8 mouse cellular contexts compared by ENCODE assay signal in the genomic region with DNA sequence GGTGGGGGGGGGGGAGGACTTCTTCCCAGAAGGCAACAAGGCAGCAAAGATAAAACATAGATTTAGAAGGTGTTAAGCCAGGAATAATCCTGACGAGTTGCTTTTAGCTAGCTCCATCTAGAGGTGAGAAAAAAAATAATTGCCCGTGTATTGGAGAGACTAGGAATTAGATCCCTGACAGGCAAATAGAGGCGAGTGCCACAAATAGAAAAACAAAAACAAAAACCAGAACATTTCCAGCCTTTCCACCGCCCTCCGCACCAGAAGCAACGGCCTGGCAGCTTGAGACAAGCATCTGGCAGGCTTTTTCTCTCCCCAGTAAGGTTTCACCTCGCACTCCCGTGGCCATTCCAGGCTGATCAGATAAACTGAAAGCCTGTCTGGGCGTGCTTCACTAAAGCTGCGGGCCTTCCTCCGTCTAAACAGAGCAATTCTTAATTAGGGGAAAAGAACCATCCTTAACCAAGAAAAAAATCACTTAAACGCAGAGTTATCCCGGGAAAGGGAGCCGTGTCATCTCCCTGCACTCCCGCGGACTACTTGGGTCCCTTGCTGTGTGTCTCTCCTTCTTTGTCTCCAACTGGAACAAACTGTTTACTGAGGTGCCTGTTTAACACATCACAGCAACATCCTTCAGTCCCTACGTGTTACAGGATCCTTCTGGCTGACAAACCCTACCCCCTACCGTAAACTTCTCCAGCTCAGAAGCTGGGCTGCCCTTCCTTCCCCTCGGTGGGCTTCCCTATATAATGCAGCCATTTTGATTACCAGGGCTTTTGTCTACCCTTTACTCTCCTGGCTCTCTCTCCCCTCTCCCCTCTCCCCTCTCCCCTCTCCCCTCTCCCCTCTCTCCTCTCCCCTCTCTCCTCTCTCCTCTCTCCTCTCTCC. TPM values are rescaled to one million over a fixed set of nuclear protein-coding genes. Genes with fewer than 3 reads are reported as not detected.
DNase-seq lines count a peak whose midpoint lies in the region; ATAC-seq and TF ChIP-seq lines count a peak whose summit lies in the region.

No protein-coding gene starts in this region.

- H3K4me1 ChIP-seq in thymus, adult 2 months (replicated peaks; ENCODE audit: control insufficient read depth, insufficient read depth, low read length) = peaks cover 10% of the 10 kb centered on the region
- H3K4me1 ChIP-seq in kidney, postnatal 0 days (replicated peaks; ENCODE audit: insufficient read depth, low read length) = no peaks in the 10 kb centered on the region
- no peaks in the 10 kb centered on the region for H3K4me1 ChIP-seq in liver, embryonic 11.5 days (replicated peaks; ENCODE audit: control insufficient read depth, insufficient read depth, low read length)
- H3K4me1 ChIP-seq in neural tube, embryonic 11.5 days (ENCODE audit: control insufficient read depth, insufficient read depth, low read length) = no peaks in the 10 kb centered on the region

- H3K4me2 ChIP-seq in kidney, postnatal 0 days (ENCODE audit: low read length) = peak overlapping the region; percentile 86
- H3K4me2 ChIP-seq in liver, embryonic 11.5 days = peak overlapping the region; percentile 87
- H3K4me2 ChIP-seq in neural tube, embryonic 11.5 days (ENCODE audit: low read depth) = peak overlapping the region; percentile 80

- H3K27me3 ChIP-seq in thymus, adult 2 months (ENCODE audit: control insufficient read depth, insufficient read depth, low read length) = no peaks in the 10 kb centered on the region
- no peaks in the 10 kb centered on the region for H3K27me3 ChIP-seq in kidney, postnatal 0 days (ENCODE audit: insufficient read depth, low read length)
- no peaks in the 10 kb centered on the region; the same call in 1 of the 2 replicates for H3K27me3 ChIP-seq in liver, embryonic 11.5 days (replicated peaks; ENCODE audit: control insufficient read depth, insufficient read depth, low read length)
- H3K27me3 ChIP-seq in neural tube, embryonic 11.5 days (ENCODE audit: control insufficient read depth, insufficient read depth, low read length) = no peaks in the 10 kb centered on the region

- peak overlapping the region; percentile 29; the same call in 1 of the 2 replicates for H3K27ac ChIP-seq in thymus, adult 2 months (ENCODE audit: control insufficient read depth, insufficient read depth, low read length)
- 0 out of 2 replicates have a peak overlapping the region, but pooled peaks have one; percentile 8 for H3K27ac ChIP-seq in kidney, postnatal 0 days
- H3K27ac ChIP-seq in liver, embryonic 11.5 days (ENCODE audit: low read depth, low read length) = 0 out of 2 replicates have a peak overlapping the region, but pooled peaks have one; percentile 13
- no peak overlapping the region for H3K27ac ChIP-seq in neural tube, embryonic 11.5 days (ENCODE audit: low read depth, low read length)

- H3K9me3 ChIP-seq in kidney, postnatal 0 days (replicated peaks; ENCODE audit: low read length) = no peaks in the 10 kb centered on the region
- no peaks in the 10 kb centered on the region for H3K9me3 ChIP-seq in liver, embryonic 11.5 days (ENCODE audit: control insufficient read depth, low read length)
- H3K9me3 ChIP-seq in neural tube, embryonic 11.5 days (ENCODE audit: control insufficient read depth, low read length) = no peaks in the 10 kb centered on the region

- ATAC-seq in kidney, postnatal 0 days (replicated peaks; ENCODE audit: low FRiP score, low read depth) = peak; percentile 50; the same call in 1 of the 2 replicates
- peak; percentile 56 for ATAC-seq in liver, embryonic 11.5 days (replicated peaks; ENCODE audit: low FRiP score)
- peak; percentile 61 for ATAC-seq in neural tube, embryonic 11.5 days (ENCODE audit: insufficient read depth, low FRiP score, low TSS enrichment)

- DNase-seq in thymus, adult 2 months = no peak
- DNase-seq in thymus, postnatal 25 days = no peak
- DNase-seq in cerebellum, postnatal 10 days = peak; percentile 34 to 58
- DNase-seq in frontal cortex, postnatal 14 days (ENCODE audit: low spot score in 2 of 2) = peak; percentile 12 to 34
- DNase-seq in kidney, postnatal 0 days (ENCODE audit: low spot score) = peak; percentile 94
- peak; percentile 69 for DNase-seq in liver, embryonic 11.5 days (ENCODE audit: low spot score)
- DNase-seq in neural tube, embryonic 11.5 days (ENCODE audit: low spot score) = peak; percentile 61
- DNase-seq in ovary, adult 18-20 months (ENCODE audit: low spot score) = no peak

- no peaks in the 10 kb centered on the region for H3K36me3 ChIP-seq in thymus, adult 2 months (ENCODE audit: control insufficient read depth, insufficient read depth, low read length)
- H3K36me3 ChIP-seq in kidney, postnatal 0 days (ENCODE audit: insufficient read depth, low read length) = no peaks in the 10 kb centered on the region
- no peaks in the 10 kb centered on the region for H3K36me3 ChIP-seq in liver, embryonic 11.5 days (ENCODE audit: control insufficient read depth, insufficient read depth, low read length)
- H3K36me3 ChIP-seq in neural tube, embryonic 11.5 days (ENCODE audit: control insufficient read depth, insufficient read depth, low read length) = no peaks in the 10 kb centered on the region

- 4% methylated on average over 19 of the region's 19 CpGs for WGBS in thymus, adult 2 months
- under 1% methylated on average over 19 of the region's 19 CpGs for WGBS in kidney, postnatal 0 days
- 3% methylated on average over 19 of the region's 19 CpGs for WGBS in liver, embryonic 11.5 days
- WGBS in neural tube, embryonic 11.5 days = 2% methylated on average over 19 of the region's 19 CpGs

- TF ChIP-seq POLR2A in thymus, adult 2 months (IDR thresholded peaks at IDR 0.05; ENCODE audit: control insufficient read depth, extremely low read depth, insufficient read depth, low read length, poor library complexity) = no peak

- peak overlapping the region; percentile 38 for H3K4me3 ChIP-seq in thymus, adult 2 months (ENCODE audit: control insufficient read depth, insufficient read depth, low read length)
- H3K4me3 ChIP-seq in kidney, postnatal 0 days (replicated peaks; ENCODE audit: low read depth, low read length) = peak overlapping the region; percentile 47
- H3K4me3 ChIP-seq in liver, embryonic 11.5 days (ENCODE audit: low read depth, low read length) = peak overlapping the region; percentile 50
- peak overlapping the region; percentile 31 for H3K4me3 ChIP-seq in neural tube, embryonic 11.5 days (ENCODE audit: low read depth, low read length)

- TF ChIP-seq CTCF in thymus, adult 2 months (IDR thresholded peaks at IDR 0.05; ENCODE audit: borderline replicate concordance, control insufficient read depth, extremely low read depth, insufficient read depth, low read length, poor library complexity) = no peak
- peak; percentile 67 for TF ChIP-seq CTCF in kidney, postnatal 0 days (IDR thresholded peaks at IDR 0.05; ENCODE audit: low read depth)

- H3K9ac ChIP-seq in kidney, postnatal 0 days (ENCODE audit: low read depth, low read length) = peak overlapping the region; percentile 51; the same call in 1 of the 2 replicates
- H3K9ac ChIP-seq in liver, embryonic 11.5 days (ENCODE audit: low read depth, low read length) = peak overlapping the region; percentile 57
- peak overlapping the region; percentile 75 for H3K9ac ChIP-seq in neural tube, embryonic 11.5 days (ENCODE audit: low read length)

RNA-seq across cellular contexts. Expression of a gene that starts 25.7 kb away (rescaled TPM):
- 1.1 and 4.1 TPM in 2 replicates for polyA plus RNA-seq in thymus, adult 2 months (2012; rRNA removed)
- not detected in 2 replicates for polyA plus RNA-seq in kidney, postnatal 0 days (2015; fragmentation: Nextera tagmentation; extraction: Ambion mirVana)
- polyA plus RNA-seq in liver, embryonic 11.5 days (2014; fragmentation: Nextera tagmentation; extraction: Ambion mirVana) = not detected in 2 replicates
- polyA plus RNA-seq in neural tube, embryonic 11.5 days (2014; fragmentation: Nextera tagmentation; extraction: Ambion mirVana) = not detected in 2 replicates

RNA-seq across cellular contexts. Expression of a gene that starts 58.6 kb away (rescaled TPM):
- polyA plus RNA-seq in thymus, adult 2 months (2012; rRNA removed) = 0.03 TPM in 1 of 2 replicates, not detected in the other
- 1.8 TPM in 2 replicates for polyA plus RNA-seq in kidney, postnatal 0 days (2015; fragmentation: Nextera tagmentation; extraction: Ambion mirVana)
- 8.9 and 10.0 TPM in 2 replicates for polyA plus RNA-seq in liver, embryonic 11.5 days (2014; fragmentation: Nextera tagmentation; extraction: Ambion mirVana)
- 14.2 and 15.2 TPM in 2 replicates for polyA plus RNA-seq in neural tube, embryonic 11.5 days (2014; fragmentation: Nextera tagmentation; extraction: Ambion mirVana)

Comparison
In these comparisons a context has a peak if more than half of its experiments do, and no peak if none do; other contexts are left out.
1. DNase-seq: peak in cerebellum, postnatal 10 days (2 of 2), frontal cortex, postnatal 14 days (2 of 2), kidney, postnatal 0 days (single experiment), liver, embryonic 11.5 days (single experiment) and neural tube, embryonic 11.5 days (single experiment); none in thymus, adult 2 months (single experiment), thymus, postnatal 25 days (single experiment) and ovary, adult 18-20 months (single experiment).
2. Peak in every context shown above with its lines, with median percentiles within 50 percentile points of each other: H3K4me3 ChIP-seq, ATAC-seq, H3K4me2 ChIP-seq and H3K9ac ChIP-seq.